Mouse (Mus musculus) E14TG2a.4 (cell line): ENCODE results near the gene Adam19.
"Not testable (repeated sequence)": the region's sequence is repeated elsewhere in the genome, so short reads cannot be mapped to it uniquely, and the experiment has no call there.

Experiments
- CTCF ChIP-seq: conservative IDR thresholded peaks from 2 replicates; pipeline ENCODE4 v1.5.1; 2014; ENCODE audit warnings: low read length
- NANOG ChIP-seq: IDR thresholded peaks from 2 replicates; pipeline ENCODE4 v1.6.1; 2014; ENCODE audit warnings: borderline replicate concordance, low read length, mixed read lengths

DNA sequence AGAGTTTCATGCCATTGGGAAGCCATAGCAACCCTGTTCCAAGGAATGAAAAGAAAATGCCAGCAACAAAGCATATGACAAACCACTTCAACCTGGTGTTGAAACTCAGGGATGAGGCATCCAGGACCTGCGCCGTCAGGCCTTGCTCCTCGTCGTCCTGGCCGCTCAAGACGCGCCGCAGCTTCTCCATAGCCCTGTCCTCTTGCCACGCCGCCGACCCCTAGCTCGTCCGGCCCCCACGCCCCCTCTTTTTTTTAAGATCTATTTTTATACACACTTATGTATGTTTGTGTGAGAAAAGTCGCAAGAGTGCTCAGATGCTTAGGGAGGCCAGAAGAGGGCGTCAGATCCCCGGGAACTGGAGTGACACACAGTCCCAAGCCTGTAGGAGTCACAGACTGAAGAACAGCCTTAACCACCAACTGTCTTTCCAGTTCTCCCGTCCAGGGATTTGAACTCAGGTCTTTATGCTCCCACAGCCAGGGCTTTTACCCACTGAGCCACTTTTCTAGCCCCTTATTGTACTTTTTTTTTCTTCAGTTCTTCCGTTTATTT, 3.6 kb upstream of the Adam19 start, which contains the start of gene Gm12166:
- TF ChIP-seq CTCF: peak; percentile 27
- TF ChIP-seq NANOG: not testable (repeated sequence)
